Mouse (Mus musculus): ENCODE data around the gene Stk11. TPM values are rescaled to one million over a fixed set of nuclear protein-coding genes. Genes with fewer than 3 reads are reported as not detected.

The Stk11 gene
- polyA plus RNA-seq, 1 experiment from 2014 or later: 18.6 TPM

- 27% methylated on average over 55 of the region's 55 CpGs for WGBS
- H3K4me1 ChIP-seq (replicated peaks; ENCODE audit: control insufficient read depth, insufficient read depth, low read length): peaks cover 7% of the 10 kb centered on the region; the same call in 1 of the 2 replicates
- H3K4me3 ChIP-seq (ENCODE audit: low read length): no peak overlapping the region
- H3K36me3 ChIP-seq (ENCODE audit: control insufficient read depth, insufficient read depth, low read length): peaks cover 48% of the 10 kb centered on the region
- ATAC-seq (ENCODE audit: low read depth): no peak
- H3K27ac ChIP-seq (ENCODE audit: low read length): no peak overlapping the region
- H3K9ac ChIP-seq (ENCODE audit: low read length): no peak overlapping the region
- no peaks in the 10 kb centered on the region for H3K9me3 ChIP-seq (ENCODE audit: control insufficient read depth, low read length)
- peaks cover 11% of the 10 kb centered on the region for H3K27me3 ChIP-seq (ENCODE audit: control insufficient read depth, insufficient read depth, low read depth, low read length)
- H3K4me2 ChIP-seq (ENCODE audit: low read depth, low read length): peak overlapping the region; percentile 16; the same call in 1 of the 2 replicates
Measured at GRCm38 (mm10) chr10:80131316-80131951, 15.8 kb downstream of the Stk11 start.

GRCm38 (mm10) chr10:80131952-80132350 lies 16.3 kb downstream of the Stk11 start:
- Histone ChIP-seq H3K4me3 (ENCODE audit: low read length) (no peak overlapping the region), H3K27me3 (ENCODE audit: control insufficient read depth, insufficient read depth, low read depth, low read length) (peaks cover 16% of the 10 kb centered on the region), H3K9me3 (ENCODE audit: control insufficient read depth, low read length) (no peaks in the 10 kb centered on the region), H3K4me1 (replicated peaks; ENCODE audit: control insufficient read depth, insufficient read depth, low read length) (peaks cover 10% of the 10 kb centered on the region; the same call in 1 of the 2 replicates), H3K9ac (ENCODE audit: low read length) (no peak overlapping the region), H3K27ac (ENCODE audit: low read length) (no peak overlapping the region), H3K36me3 (ENCODE audit: control insufficient read depth, insufficient read depth, low read length) (peaks cover 45% of the 10 kb centered on the region), H3K4me2 (ENCODE audit: low read depth, low read length) (no peak overlapping the region)
- WGBS: 56% methylated on average over 27 of the region's 27 CpGs
- ATAC-seq (ENCODE audit: low read depth): no peak

GRCm38 (mm10) chr10:80133226-80133849 lies 17.7 kb downstream of the Stk11 start:
- no peaks in the 10 kb centered on the region for H3K9me3 ChIP-seq (ENCODE audit: control insufficient read depth, low read length)
- 57% methylated on average over 8 of the region's 8 CpGs for WGBS
- no peak for ATAC-seq (ENCODE audit: low read depth)
- no peak overlapping the region; the same call in 1 of the 2 replicates for H3K9ac ChIP-seq (ENCODE audit: low read length)
- peaks cover 28% of the 10 kb centered on the region for H3K27me3 ChIP-seq (ENCODE audit: control insufficient read depth, insufficient read depth, low read depth, low read length)
- H3K4me3 ChIP-seq (ENCODE audit: low read length): no peak overlapping the region
- H3K27ac ChIP-seq (ENCODE audit: low read length): no peak overlapping the region
- H3K36me3 ChIP-seq (ENCODE audit: control insufficient read depth, insufficient read depth, low read length): peaks cover 33% of the 10 kb centered on the region
- H3K4me2 ChIP-seq (ENCODE audit: low read depth, low read length): no peak overlapping the region
- peaks cover 22% of the 10 kb centered on the region for H3K4me1 ChIP-seq (replicated peaks; ENCODE audit: control insufficient read depth, insufficient read depth, low read length)

- no peak for ATAC-seq (ENCODE audit: low read depth)
- Histone ChIP-seq H3K4me3 (ENCODE audit: low read length) (no peak overlapping the region), H3K4me1 (replicated peaks; ENCODE audit: control insufficient read depth, insufficient read depth, low read length) (peaks cover 29% of the 10 kb centered on the region), H3K4me2 (ENCODE audit: low read depth, low read length) (no peak overlapping the region), H3K36me3 (ENCODE audit: control insufficient read depth, insufficient read depth, low read length) (peaks cover 26% of the 10 kb centered on the region), H3K9me3 (ENCODE audit: control insufficient read depth, low read length) (no peaks in the 10 kb centered on the region), H3K27ac (ENCODE audit: low read length) (no peak overlapping the region), H3K9ac (ENCODE audit: low read length) (no peak overlapping the region), H3K27me3 (ENCODE audit: control insufficient read depth, insufficient read depth, low read depth, low read length) (peaks cover 34% of the 10 kb centered on the region)
- WGBS: 80% methylated on average over 9 of the region's 9 CpGs
Measured at GRCm38 (mm10) chr10:80134421-80134820, 18.8 kb downstream of the Stk11 start.

- Histone ChIP-seq H3K4me3 (ENCODE audit: low read length) (no peak overlapping the region), H3K4me1 (replicated peaks; ENCODE audit: control insufficient read depth, insufficient read depth, low read length) (peaks cover 30% of the 10 kb centered on the region), H3K27ac (ENCODE audit: low read length) (no peak overlapping the region), H3K9me3 (ENCODE audit: control insufficient read depth, low read length) (no peaks in the 10 kb centered on the region), H3K9ac (ENCODE audit: low read length) (no peak overlapping the region), H3K4me2 (ENCODE audit: low read depth, low read length) (no peak overlapping the region), H3K36me3 (ENCODE audit: control insufficient read depth, insufficient read depth, low read length) (peaks cover 20% of the 10 kb centered on the region), H3K27me3 (ENCODE audit: control insufficient read depth, insufficient read depth, low read depth, low read length) (peaks cover 34% of the 10 kb centered on the region)
- no peak for ATAC-seq (ENCODE audit: low read depth)
- 84% methylated on average over 10 of the region's 10 CpGs for WGBS
Measured at GRCm38 (mm10) chr10:80135161-80135560, 19.6 kb downstream of the Stk11 start.

- H3K27me3 ChIP-seq (ENCODE audit: control insufficient read depth, insufficient read depth, low read depth, low read length): peaks cover 34% of the 10 kb centered on the region
- no peak overlapping the region for H3K4me2 ChIP-seq (ENCODE audit: low read depth, low read length)
- no peak overlapping the region for H3K27ac ChIP-seq (ENCODE audit: low read length)
- H3K4me3 ChIP-seq (ENCODE audit: low read length): no peak overlapping the region
- H3K36me3 ChIP-seq (ENCODE audit: control insufficient read depth, insufficient read depth, low read length): peaks cover 16% of the 10 kb centered on the region
- WGBS: 90% methylated on average over 1 of the region's 1 CpGs
- H3K4me1 ChIP-seq (replicated peaks; ENCODE audit: control insufficient read depth, insufficient read depth, low read length): peaks cover 30% of the 10 kb centered on the region
- H3K9ac ChIP-seq (ENCODE audit: low read length): no peak overlapping the region
- H3K9me3 ChIP-seq (ENCODE audit: control insufficient read depth, low read length): no peaks in the 10 kb centered on the region
- no peak for ATAC-seq (ENCODE audit: low read depth)
Measured at GRCm38 (mm10) chr10:80135641-80136040, 20.0 kb downstream of the Stk11 start.

- H3K36me3 ChIP-seq (ENCODE audit: control insufficient read depth, insufficient read depth, low read length): peaks cover 11% of the 10 kb centered on the region
- H3K27ac ChIP-seq (ENCODE audit: low read length): peak overlapping the region; percentile 75
- no peaks in the 10 kb centered on the region for H3K9me3 ChIP-seq (ENCODE audit: control insufficient read depth, low read length)
- WGBS: 7% methylated on average over 34 of the region's 49 CpGs
- H3K4me1 ChIP-seq (replicated peaks; ENCODE audit: control insufficient read depth, insufficient read depth, low read length): peaks cover 34% of the 10 kb centered on the region
- H3K9ac ChIP-seq (ENCODE audit: low read length): peak overlapping the region; percentile 79
- peak overlapping the region; percentile 100 for H3K4me2 ChIP-seq (ENCODE audit: low read depth, low read length)
- peak overlapping the region; percentile 74 for H3K4me3 ChIP-seq (ENCODE audit: low read length)
- ATAC-seq (ENCODE audit: low read depth): no peak
- H3K27me3 ChIP-seq (ENCODE audit: control insufficient read depth, insufficient read depth, low read depth, low read length): peaks cover 34% of the 10 kb centered on the region
Measured at GRCm38 (mm10) chr10:80136179-80136951, 20.8 kb downstream of the Stk11 start.

GRCm38 (mm10) chr10:80136952-80137625 lies 21.5 kb downstream of the Stk11 start:
- peak overlapping the region; percentile 79 for H3K9ac ChIP-seq (ENCODE audit: low read length)
- H3K27me3 ChIP-seq (ENCODE audit: control insufficient read depth, insufficient read depth, low read depth, low read length): peaks cover 34% of the 10 kb centered on the region
- H3K4me3 ChIP-seq (ENCODE audit: low read length): peak overlapping the region; percentile 74
- ATAC-seq (ENCODE audit: low read depth): 0 out of 2 replicates have a peak, but pooled peaks have one; percentile 5
- peaks cover 34% of the 10 kb centered on the region for H3K4me1 ChIP-seq (replicated peaks; ENCODE audit: control insufficient read depth, insufficient read depth, low read length)
- peak overlapping the region; percentile 100 for H3K4me2 ChIP-seq (ENCODE audit: low read depth, low read length)
- no peaks in the 10 kb centered on the region for H3K9me3 ChIP-seq (ENCODE audit: control insufficient read depth, low read length)
- H3K27ac ChIP-seq (ENCODE audit: low read length): peak overlapping the region; percentile 75
- H3K36me3 ChIP-seq (ENCODE audit: control insufficient read depth, insufficient read depth, low read length): peaks cover 6% of the 10 kb centered on the region
- WGBS: 3% methylated on average over 28 of the region's 29 CpGs

Data from lung, embryonic 16.5 days (tissue).